Mouse (Mus musculus): ENCODE measurements around the gene Actl6a.

GRCm38 (mm10) chr3:32742276-32742780 lies 36.2 kb downstream of the Actl6a start:
- TF ChIP-seq CTCF (IDR thresholded peaks at IDR 0.05; ENCODE audit: extremely low read depth, insufficient read length, insufficient replicate concordance, low read depth, low read length) (no peak), POLR2A (IDR thresholded peaks at IDR 0.05; ENCODE audit: low read depth, low read length) (no peak)

Data from small intestine, adult 2 months (tissue).